Mouse (Mus musculus): Measurements from ENCODE around the gene Mall.

- TF ChIP-seq CTCF (IDR thresholded peaks at IDR 0.05; ENCODE audit: insufficient read depth, low read depth, low read length) (no peak), POLR2A (IDR thresholded peaks at IDR 0.05; ENCODE audit: insufficient read depth, low read depth, low read length) (no peak)
Measured at GRCm38 (mm10) chr2:127654786-127655185, 74.9 kb downstream of the Mall start.
